Comparison of ENCODE assay signal across 11 mouse cellular contexts in genomic region chr17:45020155-45020930, GRCm38 (mm10).
DNase-seq lines count a peak whose midpoint lies in the region; ATAC-seq and TF ChIP-seq lines count a peak whose summit lies in the region.
"Had no signal": no experiment of that assay in that cellular context is flagged by ENCODE, and none has a peak within 500 bp of the region (broad histone marks: within the 10 kb centered on the region; RNA-seq: fewer than 3 reads in every experiment).

No protein-coding gene starts in this region.

- TF ChIP-seq EP300 in stomach, postnatal 0 days (optimal IDR thresholded peaks at IDR 0.05) = no peak

- 45% methylated on average over 8 of the region's 8 CpGs for WGBS in heart, embryonic 16.5 days
- WGBS in stomach, postnatal 0 days = 46% methylated on average over 8 of the region's 8 CpGs
- 64% methylated on average over 8 of the region's 8 CpGs for WGBS in forebrain, embryonic 15.5 days
- 67% methylated on average over 8 of the region's 8 CpGs for WGBS in hindbrain, embryonic 13.5 days

- 0 out of 2 replicates have a peak overlapping the region, but pooled peaks have one; percentile 6 for H3K9ac ChIP-seq in heart, embryonic 16.5 days (ENCODE audit: low read length)
- no peak overlapping the region for H3K9ac ChIP-seq in stomach, postnatal 0 days (ENCODE audit: low read length)
- no peak overlapping the region for H3K9ac ChIP-seq in forebrain, embryonic 15.5 days (replicated peaks)
- H3K9ac ChIP-seq in hindbrain, embryonic 13.5 days = no peak overlapping the region
- H3K9ac ChIP-seq: embryonic facial prominence, embryonic 12.5 days; lung, embryonic 15.5 days had no signal

- H3K27ac ChIP-seq in heart, embryonic 16.5 days (ENCODE audit: low read length) = peak overlapping the region; percentile 80
- H3K27ac ChIP-seq in stomach, postnatal 0 days (replicated peaks) = 0 out of 2 replicates have a peak overlapping the region, but pooled peaks have one; percentile 3
- H3K27ac ChIP-seq in forebrain, embryonic 15.5 days (replicated peaks) = no peak overlapping the region
- H3K27ac ChIP-seq in hindbrain, embryonic 13.5 days = no peak overlapping the region
- H3K27ac ChIP-seq: embryonic facial prominence, embryonic 12.5 days; left cerebral cortex, adult 2 months; lung, embryonic 15.5 days had no signal

- peaks cover 9% of the 10 kb centered on the region for H3K4me1 ChIP-seq in heart, embryonic 16.5 days (ENCODE audit: control insufficient read depth, insufficient read depth, low read length)
- H3K4me1 ChIP-seq in stomach, postnatal 0 days (replicated peaks; ENCODE audit: control insufficient read depth, insufficient read depth) = no peaks in the 10 kb centered on the region
- H3K4me1 ChIP-seq in forebrain, embryonic 15.5 days = no peaks in the 10 kb centered on the region
- H3K4me1 ChIP-seq in hindbrain, embryonic 13.5 days (replicated peaks) = no peaks in the 10 kb centered on the region
- H3K4me1 ChIP-seq: lung, embryonic 15.5 days had no signal

- no peaks in the 10 kb centered on the region for H3K27me3 ChIP-seq in heart, embryonic 16.5 days (ENCODE audit: control insufficient read depth, insufficient read depth, low read length)
- no peaks in the 10 kb centered on the region for H3K27me3 ChIP-seq in stomach, postnatal 0 days (ENCODE audit: control insufficient read depth, insufficient read depth, low read length)
- H3K27me3 ChIP-seq in forebrain, embryonic 15.5 days = no peaks in the 10 kb centered on the region
- H3K27me3 ChIP-seq in hindbrain, embryonic 13.5 days = no peaks in the 10 kb centered on the region
- H3K27me3 ChIP-seq: embryonic facial prominence, embryonic 12.5 days; lung, embryonic 15.5 days had no signal

- peak; percentile 94 for DNase-seq in heart, adult 11 months
- no peak for DNase-seq in heart, postnatal 25 days (ENCODE audit: low spot score)
- peak; percentile 57 for DNase-seq in urinary bladder, postnatal 14 days (ENCODE audit: low spot score)
- DNase-seq in urinary bladder, adult 2 months (ENCODE audit: low spot score) = no peak
- no peak for DNase-seq in stomach, postnatal 0 days (ENCODE audit: low spot score)

- no peak for TF ChIP-seq CTCF in stomach, postnatal 0 days (IDR thresholded peaks at IDR 0.05; ENCODE audit: low read depth)

- intact Hi-C loops in heart, postnatal 25 days (cut with DNase I) = no loop called here

- H3K9me3 ChIP-seq in heart, embryonic 16.5 days (replicated peaks; ENCODE audit: control insufficient read depth, low read length) = no peaks in the 10 kb centered on the region
- no peaks in the 10 kb centered on the region for H3K9me3 ChIP-seq in stomach, postnatal 0 days (ENCODE audit: control insufficient read depth, low read length)
- H3K9me3 ChIP-seq in forebrain, embryonic 15.5 days = no peaks in the 10 kb centered on the region
- H3K9me3 ChIP-seq in hindbrain, embryonic 13.5 days = no peaks in the 10 kb centered on the region
- H3K9me3 ChIP-seq: embryonic facial prominence, embryonic 12.5 days; lung, embryonic 15.5 days had no signal

- ATAC-seq in heart, embryonic 16.5 days (replicated peaks; ENCODE audit: extremely low read depth, insufficient read depth, low FRiP score) = peak; percentile 70
- ATAC-seq in stomach, postnatal 0 days (ENCODE audit: low FRiP score, low TSS enrichment) = no peak; the same call in 1 of the 2 replicates
- no peak for ATAC-seq in forebrain, embryonic 15.5 days (replicated peaks)
- no peak for ATAC-seq in hindbrain, embryonic 13.5 days (ENCODE audit: low FRiP score)

- H3K36me3 ChIP-seq in heart, embryonic 16.5 days (ENCODE audit: control insufficient read depth, insufficient read depth) = no peaks in the 10 kb centered on the region
- H3K36me3 ChIP-seq in stomach, postnatal 0 days (ENCODE audit: control insufficient read depth, insufficient read depth, low read length) = no peaks in the 10 kb centered on the region
- H3K36me3 ChIP-seq in forebrain, embryonic 15.5 days = no peaks in the 10 kb centered on the region
- no peaks in the 10 kb centered on the region for H3K36me3 ChIP-seq in hindbrain, embryonic 13.5 days
- H3K36me3 ChIP-seq: embryonic facial prominence, embryonic 12.5 days; lung, embryonic 15.5 days had no signal

- no peak overlapping the region for H3K4me3 ChIP-seq in heart, embryonic 16.5 days (ENCODE audit: low read length)
- no peak overlapping the region for H3K4me3 ChIP-seq in stomach, postnatal 0 days (ENCODE audit: low read depth, low read length)
- no peak overlapping the region for H3K4me3 ChIP-seq in forebrain, embryonic 15.5 days
- no peak overlapping the region for H3K4me3 ChIP-seq in hindbrain, embryonic 13.5 days
- H3K4me3 ChIP-seq: embryonic facial prominence, embryonic 12.5 days; left cerebral cortex, adult 2 months; lung, embryonic 15.5 days had no signal

- no peak overlapping the region for H3K4me2 ChIP-seq in heart, embryonic 16.5 days (ENCODE audit: low read depth, low read length)
- no peak overlapping the region for H3K4me2 ChIP-seq in stomach, postnatal 0 days (replicated peaks; ENCODE audit: low read depth)
- no peak overlapping the region for H3K4me2 ChIP-seq in forebrain, embryonic 15.5 days (replicated peaks)
- no peak overlapping the region for H3K4me2 ChIP-seq in hindbrain, embryonic 13.5 days
- H3K4me2 ChIP-seq: embryonic facial prominence, embryonic 12.5 days; lung, embryonic 15.5 days had no signal

Comparison
In these comparisons a context has a peak if more than half of its experiments do, and no peak if none do; other contexts are left out.
1. DNase-seq: peak in heart, adult 11 months (single experiment) and urinary bladder, postnatal 14 days (single experiment); none in heart, postnatal 25 days (single experiment), urinary bladder, adult 2 months (single experiment) and stomach, postnatal 0 days (single experiment).
2. H3K27ac ChIP-seq: peak in heart, embryonic 16.5 days (single experiment) and stomach, postnatal 0 days (single experiment); none in forebrain, embryonic 15.5 days (single experiment) and hindbrain, embryonic 13.5 days (single experiment).